Mouse (Mus musculus) lung, postnatal 0 days (tissue): ENCODE measurements around the gene Trim60. TPM values are rescaled to one million over a fixed set of nuclear protein-coding genes. Genes with fewer than 3 reads are reported as not detected.

ENCODE experiments used
- ATAC-seq: fragments of 200-750 bp; cut with Nextera tagmentation; 2 replicates; pipeline ENCODE4 v1.8.0; 2017; ENCODE audit warnings: moderate library complexity
- DNase-seq: peaks from one replicate; pipeline ENCODE4 v3.0.0-alpha.2; 2016; ENCODE audit warnings: low spot score
- H3K27ac ChIP-seq: fragments of 300-500 bp; sonication (generic); 2 replicates; pipeline ENCODE4 v1.5.1; 2014; ENCODE audit warnings: antibody characterized with exemption, mild to moderate bottlenecking, low read length, mixed read lengths
- H3K27me3 ChIP-seq: fragments of 300-500 bp; sonication (generic); replicated peaks from 2 replicates; pipeline ENCODE4 v1.6.1; 2014; ENCODE audit warnings: low read length, mixed read lengths; ENCODE audit not compliant: insufficient read depth
- H3K36me3 ChIP-seq: fragments of 300-500 bp; sonication (generic); 2 replicates; pipeline ENCODE4 v1.6.1; 2014; ENCODE audit warnings: low read length, mixed read lengths; ENCODE audit not compliant: insufficient read depth
- H3K4me1 ChIP-seq: fragments of 300-500 bp; sonication (generic); 2 replicates; pipeline ENCODE4 v1.6.1; 2014; ENCODE audit warnings: antibody characterized with exemption, low read depth, low read length, mixed read lengths; ENCODE audit not compliant: insufficient read depth
- H3K4me2 ChIP-seq: fragments of 300-500 bp; sonication (generic); replicated peaks from 2 replicates; pipeline ENCODE4 v1.6.1; 2014; ENCODE audit warnings: low read depth, mild to moderate bottlenecking, low read length, moderate library complexity, mixed read lengths
- H3K4me3 ChIP-seq: fragments of 300-500 bp; sonication (generic); 2 replicates; pipeline ENCODE4 v1.5.1; 2014; ENCODE audit warnings: low read depth, low read length
- H3K9ac ChIP-seq: fragments of 300-500 bp; sonication (generic); replicated peaks from 2 replicates; pipeline ENCODE4 v1.6.1; 2014; ENCODE audit warnings: low read depth, mild to moderate bottlenecking
- H3K9me3 ChIP-seq: fragments of 300-500 bp; sonication (generic); 2 replicates; pipeline ENCODE4 v1.6.1; 2016; ENCODE audit warnings: low read length, mixed read lengths
- CTCF ChIP-seq: IDR thresholded peaks from 2 replicates; pipeline ENCODE4 v1.5.1; 2016; ENCODE audit warnings: antibody characterized with exemption, mild to moderate bottlenecking
- EP300 ChIP-seq: IDR thresholded peaks from 2 replicates; pipeline ENCODE4 v1.6.1; 2016; ENCODE audit warnings: antibody characterized with exemption, mild to moderate bottlenecking, control low read depth
- WGBS: fragments of 180-500 bp; shearing (Covaris S2); extraction: QIAGEN DNeasy Blood & Tissue Kit; methylation state at CpG from one replicate; pipeline ENCODE4 v1.1.7; 2014; 5-methylcytosine and 5-hydroxymethylcytosine counted together
- polyA plus RNA-seq: library from polyadenylated mRNA; unstranded; fragments of >200 nt; fragmentation: Nextera tagmentation; extraction: Ambion mirVana; gene quantifications from 2 replicates; pipeline ENCODE4 v1.2.1, GENCODE M21; 2015

Trim60 gene
- polyA plus RNA-seq, 1 experiment from 2014 or later, result not detected

- Histone ChIP-seq H3K27me3 (no peaks in the 10 kb centered on the region), H3K4me2 (no peak overlapping the region), H3K4me3 (no peak overlapping the region), H3K9ac (no peak overlapping the region), H3K27ac (no peak overlapping the region), H3K36me3 (no peaks in the 10 kb centered on the region), H3K9me3 (no peaks in the 10 kb centered on the region), H3K4me1 (no peaks in the 10 kb centered on the region; the same call in 1 of the 2 replicates)
- DNase-seq (no peak), ATAC-seq (no peak)
- 54% methylated on average over 2 of the region's 2 CpGs for WGBS
- TF ChIP-seq CTCF (no peak), EP300 (no peak)
These were observed 15.8 kb upstream of the Trim60 start for GRCm38 (mm10) chr8:65034136-65034535.

- DNase-seq (no peak), ATAC-seq (no peak)
- H3K4me3 ChIP-seq, result no peak overlapping the region
- H3K9ac ChIP-seq, result no peak overlapping the region
- 73% methylated on average over 13 of the region's 13 CpGs for WGBS
- no peaks in the 10 kb centered on the region; the same call in 1 of the 2 replicates for H3K4me1 ChIP-seq
- no peak overlapping the region for H3K27ac ChIP-seq
- no peaks in the 10 kb centered on the region for H3K9me3 ChIP-seq
- no peak overlapping the region for H3K4me2 ChIP-seq
- no peak for TF ChIP-seq EP300
- TF ChIP-seq CTCF, result no peak
- no peaks in the 10 kb centered on the region for H3K27me3 ChIP-seq
- no peaks in the 10 kb centered on the region for H3K36me3 ChIP-seq
These were observed 14.7 kb upstream of the Trim60 start for GRCm38 (mm10) chr8:65033056-65033455.

- Histone ChIP-seq H3K27ac (no peak overlapping the region), H3K9me3 (no peaks in the 10 kb centered on the region), H3K4me3 (no peak overlapping the region), H3K4me2 (no peak overlapping the region), H3K36me3 (no peaks in the 10 kb centered on the region), H3K27me3 (no peaks in the 10 kb centered on the region), H3K4me1 (no peaks in the 10 kb centered on the region; the same call in 1 of the 2 replicates), H3K9ac (no peak overlapping the region)
- no peak for DNase-seq
- no peak for ATAC-seq
- TF ChIP-seq CTCF (no peak), EP300 (no peak)
- WGBS, result 100% methylated on average over 1 of the region's 1 CpGs
These were observed 13.7 kb upstream of the Trim60 start for GRCm38 (mm10) chr8:65032107-65032506.

GRCm38 (mm10) chr8:65030735-65031485, 12.5 kb upstream of the Trim60 start:
- DNase-seq (no peak), ATAC-seq (no peak)
- TF ChIP-seq EP300 (no peak), CTCF (no peak)
- H3K4me3 ChIP-seq, result no peak overlapping the region
- H3K27ac ChIP-seq, result no peak overlapping the region
- no peaks in the 10 kb centered on the region for H3K4me1 ChIP-seq
- no peaks in the 10 kb centered on the region for H3K27me3 ChIP-seq
- 65% methylated on average over 4 of the region's 4 CpGs for WGBS
- H3K4me2 ChIP-seq, result no peak overlapping the region
- no peaks in the 10 kb centered on the region for H3K36me3 ChIP-seq
- no peak overlapping the region for H3K9ac ChIP-seq
- no peaks in the 10 kb centered on the region for H3K9me3 ChIP-seq

DNA sequence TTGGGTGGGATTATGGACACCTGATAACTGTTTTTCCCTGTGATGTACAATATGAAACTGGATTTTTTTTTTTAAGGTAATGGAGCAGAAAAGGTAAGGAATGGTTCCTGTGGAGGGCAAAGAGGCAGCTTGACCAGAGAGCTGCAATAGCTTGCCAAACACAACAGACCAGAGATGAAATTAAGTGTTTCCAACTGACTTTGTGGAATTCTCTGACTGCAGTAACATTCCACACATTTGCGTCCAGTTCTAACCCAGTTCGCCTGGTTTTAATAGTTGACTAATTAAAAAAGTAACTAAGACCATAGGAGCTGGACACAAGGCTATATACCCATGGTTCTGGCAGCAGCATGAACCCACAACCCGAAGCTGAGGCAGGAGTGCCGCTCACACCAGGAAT, 11.4 kb upstream of the Trim60 start:
- Histone ChIP-seq H3K9me3 (no peaks in the 10 kb centered on the region), H3K9ac (no peak overlapping the region), H3K27me3 (no peaks in the 10 kb centered on the region), H3K4me2 (no peak overlapping the region), H3K4me3 (no peak overlapping the region), H3K27ac (no peak overlapping the region), H3K4me1 (no peaks in the 10 kb centered on the region), H3K36me3 (no peaks in the 10 kb centered on the region)
- no peak for TF ChIP-seq EP300
- TF ChIP-seq CTCF, result no peak
- no peak for DNase-seq
- 73% methylated on average over 4 of the region's 4 CpGs for WGBS
- ATAC-seq, result no peak

GRCm38 (mm10) chr8:65028959-65029686, 10.7 kb upstream of the Trim60 start:
- H3K27me3 ChIP-seq, result no peaks in the 10 kb centered on the region
- DNase-seq (no peak), ATAC-seq (no peak)
- no peak overlapping the region for H3K27ac ChIP-seq
- H3K9me3 ChIP-seq, result no peaks in the 10 kb centered on the region
- no peak overlapping the region for H3K9ac ChIP-seq
- TF ChIP-seq EP300 (no peak), CTCF (no peak)
- 76% methylated on average over 12 of the region's 12 CpGs for WGBS
- no peak overlapping the region for H3K4me2 ChIP-seq
- no peak overlapping the region for H3K4me3 ChIP-seq
- H3K4me1 ChIP-seq, result no peaks in the 10 kb centered on the region
- H3K36me3 ChIP-seq, result no peaks in the 10 kb centered on the region
